Mouse (Mus musculus): ENCODE measurements around the gene Arid1a.
"Not testable (repeated sequence)": the region's sequence is repeated elsewhere in the genome, so short reads cannot be mapped to it uniquely, and the experiment has no call there.

Arid1a gene

DNA sequence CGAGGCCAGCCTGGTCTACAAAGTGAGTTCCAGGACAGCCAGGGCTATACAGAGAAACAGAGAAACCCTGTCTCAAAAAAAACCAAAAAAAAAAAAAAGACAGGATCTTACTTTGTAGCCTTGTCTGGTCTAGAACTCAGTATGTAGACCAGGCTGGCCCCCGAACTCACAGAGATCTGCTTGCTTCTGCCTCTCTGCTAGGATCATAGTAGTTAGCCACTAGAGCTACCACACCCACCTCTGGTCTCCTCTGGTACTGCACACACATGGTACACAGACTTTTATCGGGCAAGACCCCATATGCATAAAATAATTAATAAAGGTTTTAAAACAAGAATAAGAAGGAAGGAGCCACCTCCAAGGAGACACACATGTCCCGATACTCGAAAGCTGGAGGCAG lies 102.5 kb downstream of the Arid1a start:
- DNase-seq (ENCODE audit: low spot score in 2 of 2): not testable (repeated sequence)

DNA sequence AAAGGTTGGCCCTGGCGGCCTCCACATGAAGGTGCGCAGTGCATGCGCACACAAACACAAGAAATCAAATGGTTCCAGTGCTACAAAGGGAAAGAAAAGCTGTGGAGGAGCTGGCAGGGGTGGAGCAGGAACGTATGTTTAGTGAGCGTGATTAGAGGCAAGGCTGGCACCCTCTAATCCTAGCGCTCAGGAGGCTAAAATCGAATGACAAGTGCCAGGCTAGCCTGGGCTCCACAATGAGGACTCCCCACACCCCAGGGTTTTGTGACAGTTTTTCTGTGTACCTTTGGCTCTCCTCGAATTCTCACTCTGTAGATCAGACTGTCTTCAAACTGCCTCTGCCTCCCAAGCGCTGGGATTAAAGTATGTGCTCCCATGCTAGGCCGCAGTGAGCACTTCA lies 103.8 kb downstream of the Arid1a start:
- no peak for DNase-seq (ENCODE audit: low spot score in 2 of 2)

- no peak for DNase-seq (ENCODE audit: low spot score in 2 of 2)
Observed at GRCm38 (mm10) chr4:133651986-133652385, 104.6 kb downstream of the Arid1a start.

DNA sequence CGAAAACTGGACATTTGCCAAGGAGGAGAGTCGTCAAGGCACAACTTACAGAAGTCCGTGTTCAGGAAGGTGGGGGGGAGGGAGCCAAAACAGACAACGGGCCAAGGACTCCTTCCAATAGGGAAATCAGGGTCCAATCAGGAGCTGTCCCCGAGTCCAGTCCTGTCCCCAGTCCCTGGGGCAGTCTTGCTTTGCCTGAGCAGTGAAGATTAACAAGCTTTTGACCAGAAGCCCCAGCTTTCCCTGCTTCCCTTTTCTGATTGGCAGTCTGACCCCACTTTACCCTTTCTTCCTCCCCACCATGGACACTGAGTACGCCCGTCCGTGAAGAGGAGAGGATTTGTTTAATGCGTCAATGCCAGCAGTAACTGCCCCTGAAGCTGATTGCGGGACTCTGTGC lies 105.1 kb downstream of the Arid1a start:
- no peak for DNase-seq (ENCODE audit: low spot score in 2 of 2)

DNA sequence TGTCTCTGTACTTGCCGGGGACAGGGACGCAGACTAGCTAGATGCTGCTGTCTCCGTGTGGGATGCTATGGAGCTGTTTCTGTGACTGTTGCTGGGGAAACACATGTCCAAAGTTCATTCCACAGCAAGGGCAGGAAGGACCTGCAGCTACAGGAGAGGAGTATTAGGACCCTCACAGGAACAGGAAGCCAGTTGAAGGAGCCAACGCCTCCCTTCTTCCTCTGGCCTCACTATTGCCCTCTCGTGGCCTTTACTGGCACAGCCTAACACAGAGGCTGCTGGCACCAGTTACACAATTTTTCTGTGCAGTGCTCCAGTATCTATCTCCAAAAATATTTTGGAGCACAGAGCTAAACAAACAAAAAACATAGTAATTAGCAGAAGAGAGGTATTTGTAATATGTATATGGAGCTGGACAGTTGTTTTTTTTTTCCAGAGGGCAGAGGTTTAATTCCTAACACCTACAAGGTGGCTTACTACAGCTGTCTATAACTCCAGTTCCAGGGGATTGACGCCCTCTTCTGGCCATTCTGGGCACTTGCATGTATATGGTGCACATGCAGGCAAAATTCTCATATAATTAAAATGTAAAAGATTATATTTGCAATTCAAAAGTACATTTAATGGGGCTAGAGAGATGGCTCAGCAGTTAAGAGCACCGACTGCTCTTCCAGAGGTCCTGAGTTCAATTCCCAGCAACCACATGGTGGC lies 106.4 kb downstream of the Arid1a start, which contains the start of gene Zdhhc18:
TSS of gene Zdhhc18 (minus strand) at position 166 of the 711 bp plus-strand sequence.
- DNase-seq (ENCODE audit: low spot score in 2 of 2): peak; percentile 78 to 88

DNA sequence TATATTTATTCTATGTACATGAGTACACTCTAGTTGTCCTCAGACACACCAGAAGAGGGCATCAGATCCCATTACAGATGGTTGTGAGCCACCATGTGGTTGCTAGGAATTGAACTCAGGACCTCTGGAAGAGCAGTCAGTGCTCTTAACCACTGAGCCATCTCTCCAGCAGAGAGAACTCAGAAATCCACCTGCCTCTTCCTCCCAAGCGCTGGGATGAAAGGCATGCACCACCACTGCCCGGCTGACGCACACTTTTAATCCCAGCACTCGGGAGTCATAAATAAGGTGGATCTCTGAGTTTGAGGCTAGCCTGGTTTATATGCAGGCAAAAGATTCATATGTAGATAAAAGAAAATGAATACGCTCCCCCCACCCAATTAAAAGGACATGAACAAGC lies 107.1 kb downstream of the Arid1a start:
- DNase-seq (ENCODE audit: low spot score in 2 of 2): not testable (repeated sequence)

DNA sequence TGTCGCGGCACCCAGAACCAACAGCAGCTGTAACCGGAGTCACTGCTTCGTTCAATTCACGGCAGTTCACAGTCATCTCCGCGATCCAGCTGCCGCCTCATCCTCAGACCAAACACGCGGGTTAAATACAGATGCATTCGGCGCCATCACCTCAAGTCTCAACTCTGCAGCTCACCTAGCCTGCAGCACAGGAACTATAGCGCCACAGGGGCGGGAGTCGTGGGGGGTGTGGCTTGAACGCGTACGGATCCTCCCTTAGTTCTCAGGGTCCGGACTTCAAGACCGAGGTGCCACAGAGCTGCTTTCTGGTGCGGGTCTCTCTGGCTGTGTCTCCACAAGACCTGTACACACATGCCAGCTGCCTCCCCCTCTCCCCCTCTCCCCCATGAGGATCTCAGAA lies 110.9 kb downstream of the Arid1a start:
- no peak for DNase-seq (ENCODE audit: low spot score in 2 of 2)

DNA sequence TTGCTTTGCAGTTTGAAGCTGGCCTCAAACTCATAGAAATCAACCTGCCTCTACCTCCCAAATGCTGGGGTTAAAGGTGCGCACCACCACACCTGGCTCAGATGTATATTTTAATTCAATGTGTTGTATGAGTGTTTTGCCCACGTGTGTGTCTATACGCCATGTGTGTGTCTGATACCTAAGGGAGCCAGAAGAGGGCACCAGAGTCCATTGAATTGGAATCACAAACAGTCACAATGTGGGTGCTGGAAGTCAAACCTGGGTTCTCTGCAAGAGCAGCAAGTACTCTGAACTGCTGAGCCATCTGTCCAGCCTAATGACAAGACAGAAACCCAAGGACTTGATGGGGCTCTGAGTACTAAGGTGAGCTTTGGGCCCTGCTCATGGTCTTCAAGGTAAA lies 111.4 kb downstream of the Arid1a start:
- no peak for DNase-seq (ENCODE audit: low spot score in 2 of 2)

DNA sequence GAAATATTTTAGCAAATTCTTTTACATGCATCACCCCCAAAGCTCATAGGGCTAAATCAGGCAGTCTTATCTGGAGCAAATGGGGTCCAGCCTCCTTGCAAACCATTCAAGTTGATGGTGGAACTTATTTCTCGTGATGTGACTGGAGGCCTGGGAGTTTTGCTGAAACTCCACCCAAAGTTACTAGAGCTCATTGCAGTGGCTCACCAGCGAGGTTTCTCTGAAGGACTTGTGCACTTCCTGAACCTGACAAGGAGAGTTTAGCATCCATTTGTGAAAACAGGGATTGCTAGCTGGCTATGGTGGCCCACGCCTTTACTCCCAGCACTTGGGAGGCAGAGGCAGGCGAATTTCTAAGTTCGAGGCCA lies 122.5 kb downstream of the Arid1a start:
- no peak for DNase-seq (ENCODE audit: low spot score in 2 of 2)

DNA sequence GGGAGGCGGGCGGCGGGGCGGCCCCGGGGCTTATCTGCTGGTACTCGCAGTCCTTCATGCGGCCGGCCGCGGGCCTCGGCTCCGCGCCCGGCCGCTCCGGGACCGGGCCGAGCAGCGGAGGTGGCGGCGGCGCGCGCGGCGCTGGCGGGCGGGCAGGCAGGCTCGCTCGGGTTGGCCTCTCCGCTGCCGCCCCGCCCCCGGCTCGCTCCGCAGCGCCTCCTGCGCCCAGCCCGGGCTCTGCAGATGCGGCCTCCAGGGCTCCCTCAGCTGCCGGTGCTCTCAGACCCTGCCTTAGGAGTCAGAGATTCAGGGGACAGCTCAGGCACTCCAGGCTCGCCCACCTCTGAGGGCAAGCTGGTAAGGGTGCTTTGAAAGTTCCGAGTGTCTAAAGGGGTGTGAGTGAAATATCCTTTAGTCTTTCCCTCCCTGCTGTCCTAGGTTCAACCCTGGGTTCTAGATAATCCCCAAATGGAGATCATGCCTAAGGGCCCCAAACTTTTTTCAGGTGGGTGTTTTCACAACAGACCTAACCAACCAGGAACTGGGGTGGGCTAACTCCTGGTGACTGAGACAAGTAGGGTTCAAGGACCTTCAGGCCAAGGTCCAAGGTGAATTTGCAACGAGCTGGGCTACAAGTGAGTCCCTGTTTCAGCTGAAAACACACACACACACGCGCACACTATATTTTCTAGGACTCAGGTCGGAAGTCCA lies 123.1 kb downstream of the Arid1a start:
- DNase-seq (ENCODE audit: low spot score in 2 of 2): peak; percentile 81 to 85

- DNase-seq (ENCODE audit: low spot score in 2 of 2): peak in 1 of 2 experiments; percentile 42
Observed at GRCm38 (mm10) chr4:133632483-133633327, 123.9 kb downstream of the Arid1a start.

- DNase-seq (ENCODE audit: low spot score in 2 of 2): no peak
Observed at GRCm38 (mm10) chr4:133631769-133632411, 124.7 kb downstream of the Arid1a start.

- DNase-seq (ENCODE audit: low spot score in 2 of 2): no peak
Observed at GRCm38 (mm10) chr4:133631071-133631768, 125.3 kb downstream of the Arid1a start.

GRCm38 (mm10) chr4:133630326-133630920 lies 126.1 kb downstream of the Arid1a start:
- no peak for DNase-seq (ENCODE audit: low spot score in 2 of 2)

DNA sequence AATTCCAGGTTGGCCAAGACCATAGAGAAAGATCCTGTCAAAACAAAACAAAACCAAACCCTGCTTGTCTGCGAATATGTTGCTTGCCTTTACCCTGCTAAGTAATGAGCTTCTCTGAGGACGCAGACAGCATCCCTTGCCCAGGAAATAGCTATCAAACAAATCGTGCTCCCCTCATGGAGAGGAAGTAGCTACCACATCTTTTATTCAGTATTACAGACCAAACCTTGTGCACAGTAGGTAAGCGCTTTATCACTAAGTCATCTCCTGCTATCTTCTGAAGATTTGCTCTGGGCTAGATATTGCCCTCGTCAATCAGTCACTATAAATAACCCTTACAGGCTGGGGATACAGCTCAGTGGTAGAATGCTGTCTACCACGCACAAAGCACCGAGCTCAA lies 127.4 kb downstream of the Arid1a start:
- DNase-seq (ENCODE audit: low spot score in 2 of 2): no peak
